Mouse (Mus musculus) intestine, postnatal 0 days (tissue): ENCODE measurements around the gene Chst8. TPM values are rescaled to one million over a fixed set of nuclear protein-coding genes. Genes with fewer than 3 reads are reported as not detected.

Experiments used
- ATAC-seq: fragments of 200-750 bp; cut with Nextera tagmentation; 2 replicates; pipeline ENCODE4 v1.8.0; 2017; ENCODE audit warnings: mild to moderate bottlenecking, moderate TSS enrichment, moderate library complexity
- H3K27ac ChIP-seq: fragments of 300-500 bp; sonication (generic); 2 replicates; pipeline ENCODE4 v1.5.1; 2014; ENCODE audit warnings: mild to moderate bottlenecking, low read depth, low read length, moderate library complexity
- H3K27me3 ChIP-seq: fragments of 300-500 bp; sonication (generic); replicated peaks from 2 replicates; pipeline ENCODE4 v1.6.1; 2014; ENCODE audit warnings: low read length, mixed read lengths; ENCODE audit not compliant: control insufficient read depth, insufficient read depth
- H3K36me3 ChIP-seq: fragments of 300-500 bp; sonication (generic); 2 replicates; pipeline ENCODE4 v1.6.1; 2014; ENCODE audit warnings: mild to moderate bottlenecking, moderate library complexity; ENCODE audit not compliant: control insufficient read depth, insufficient read depth
- H3K4me1 ChIP-seq: fragments of 300-500 bp; sonication (generic); replicated peaks from 2 replicates; pipeline ENCODE4 v1.6.1; 2014; ENCODE audit warnings: antibody characterized with exemption, low read length, mixed read lengths; ENCODE audit not compliant: control insufficient read depth, insufficient read depth
- H3K4me2 ChIP-seq: fragments of 300-500 bp; sonication (generic); replicated peaks from 2 replicates; pipeline ENCODE4 v1.6.1; 2014; ENCODE audit warnings: low read depth, mild to moderate bottlenecking, moderate library complexity
- H3K4me3 ChIP-seq: fragments of 300-500 bp; sonication (generic); 2 replicates; pipeline ENCODE4 v1.5.1; 2014; ENCODE audit warnings: low read depth, low read length
- H3K9ac ChIP-seq: fragments of 300-500 bp; sonication (generic); 2 replicates; pipeline ENCODE4 v1.6.1; 2014; ENCODE audit warnings: mild to moderate bottlenecking, low read depth, low read length
- H3K9me3 ChIP-seq: fragments of 300-500 bp; sonication (generic); 2 replicates; pipeline ENCODE4 v1.6.1; 2016; ENCODE audit warnings: mixed run types; ENCODE audit not compliant: control insufficient read depth
- CTCF ChIP-seq: sonication (generic); IDR thresholded peaks from 2 replicates; pipeline ENCODE4 v1.5.1; 2016; ENCODE audit warnings: low read depth, mild to moderate bottlenecking, control low read depth, antibody characterized with exemption, moderate library complexity
- WGBS: fragments of 180-500 bp; shearing (Covaris S2); extraction: QIAGEN DNeasy Blood & Tissue Kit; methylation state at CpG from one replicate; pipeline ENCODE4 v1.1.7; 2014; 5-methylcytosine and 5-hydroxymethylcytosine counted together
- polyA plus RNA-seq: library from polyadenylated mRNA; unstranded; fragments of >200 nt; fragmentation: Nextera tagmentation; extraction: Ambion mirVana; gene quantifications from 2 replicates; pipeline ENCODE4 v1.2.1, GENCODE M21; 2015

Chst8 gene
- polyA plus RNA-seq, 1 experiment from 2014 or later = 2.7 TPM

GRCm38 (mm10) chr7:34847900-34848299 lies 35.4 kb upstream of the Chst8 start:
- no peak for ATAC-seq
- TF ChIP-seq CTCF = no peak
- H3K4me3 ChIP-seq = no peak overlapping the region
- 78% methylated on average over 6 of the region's 6 CpGs for WGBS
- no peaks in the 10 kb centered on the region for H3K27me3 ChIP-seq
- no peak overlapping the region for H3K9ac ChIP-seq
- no peaks in the 10 kb centered on the region for H3K9me3 ChIP-seq
- H3K4me2 ChIP-seq = no peak overlapping the region
- no peaks in the 10 kb centered on the region for H3K36me3 ChIP-seq
- no peak overlapping the region for H3K27ac ChIP-seq
- H3K4me1 ChIP-seq = no peaks in the 10 kb centered on the region

DNA sequence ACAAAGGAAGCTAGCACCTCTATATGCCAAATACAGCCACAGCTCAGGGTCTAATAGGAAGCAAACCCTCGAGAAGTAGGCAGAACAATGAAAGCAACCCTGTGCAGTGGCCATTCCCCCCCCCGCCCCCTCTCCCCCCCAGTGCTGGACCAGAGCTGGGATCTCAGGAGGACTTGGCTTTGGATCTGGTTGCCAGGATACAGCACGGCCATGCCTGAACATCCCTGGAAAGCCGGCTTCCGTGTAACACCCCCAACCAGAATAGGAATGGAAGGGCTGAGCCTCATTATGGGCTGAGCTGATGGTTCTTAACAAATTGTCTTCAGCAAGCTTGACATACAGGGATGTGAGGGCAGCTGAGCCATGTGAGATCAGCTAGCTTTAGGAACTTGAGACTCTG lies 34.9 kb upstream of the Chst8 start:
- Histone ChIP-seq H3K27ac (no peak overlapping the region), H3K4me2 (no peak overlapping the region), H3K9ac (no peak overlapping the region), H3K9me3 (no peaks in the 10 kb centered on the region), H3K4me1 (no peaks in the 10 kb centered on the region), H3K36me3 (no peaks in the 10 kb centered on the region), H3K4me3 (no peak overlapping the region), H3K27me3 (no peaks in the 10 kb centered on the region)
- no peak for ATAC-seq
- TF ChIP-seq CTCF = no peak
- 66% methylated on average over 5 of the region's 5 CpGs for WGBS

- Histone ChIP-seq H3K4me1 (no peaks in the 10 kb centered on the region), H3K36me3 (no peaks in the 10 kb centered on the region), H3K4me2 (no peak overlapping the region), H3K27ac (no peak overlapping the region), H3K9me3 (no peaks in the 10 kb centered on the region), H3K4me3 (no peak overlapping the region), H3K27me3 (no peaks in the 10 kb centered on the region), H3K9ac (no peak overlapping the region)
- 83% methylated on average over 4 of the region's 4 CpGs for WGBS
- no peak for ATAC-seq
- TF ChIP-seq CTCF = peak; percentile 26; the same call in 1 of the 2 replicates
Measured at GRCm38 (mm10) chr7:34838749-34839148, 26.2 kb upstream of the Chst8 start.

GRCm38 (mm10) chr7:34838231-34838630 lies 25.7 kb upstream of the Chst8 start:
- no peak for ATAC-seq
- Histone ChIP-seq H3K4me2 (no peak overlapping the region), H3K4me3 (no peak overlapping the region), H3K9me3 (no peaks in the 10 kb centered on the region), H3K9ac (no peak overlapping the region), H3K36me3 (no peaks in the 10 kb centered on the region), H3K27me3 (no peaks in the 10 kb centered on the region), H3K4me1 (no peaks in the 10 kb centered on the region), H3K27ac (no peak overlapping the region)
- no peak for TF ChIP-seq CTCF
- 87% methylated on average over 4 of the region's 4 CpGs for WGBS

- H3K27me3 ChIP-seq = no peaks in the 10 kb centered on the region
- no peaks in the 10 kb centered on the region for H3K9me3 ChIP-seq
- H3K4me3 ChIP-seq = no peak overlapping the region
- TF ChIP-seq CTCF = peak; percentile 37
- H3K27ac ChIP-seq = no peak overlapping the region
- no peaks in the 10 kb centered on the region for H3K36me3 ChIP-seq
- 57% methylated on average over 3 of the region's 3 CpGs for WGBS
- no peaks in the 10 kb centered on the region for H3K4me1 ChIP-seq
- H3K4me2 ChIP-seq = no peak overlapping the region
- H3K9ac ChIP-seq = no peak overlapping the region
- no peak for ATAC-seq
Measured at GRCm38 (mm10) chr7:34826255-34826909, 13.9 kb upstream of the Chst8 start.

DNA sequence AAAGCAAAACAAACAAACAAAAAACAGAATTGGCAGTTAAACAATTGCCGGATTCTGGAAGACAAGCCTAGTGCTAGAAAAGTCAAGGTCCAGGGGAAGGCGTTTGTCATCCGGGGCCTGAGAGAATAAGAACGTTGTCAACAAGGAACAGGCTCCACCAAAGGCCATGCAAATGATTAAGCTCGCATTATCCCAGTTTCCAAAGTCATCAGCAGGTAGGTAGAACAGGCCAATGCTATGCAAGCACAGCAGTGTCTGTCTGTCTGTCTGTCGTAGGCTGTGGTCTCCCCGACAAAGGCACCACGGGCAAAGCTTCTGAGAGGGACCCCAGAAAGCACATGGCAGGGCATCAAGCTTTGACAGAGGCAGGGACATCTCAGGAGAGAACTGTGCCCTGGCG lies 9.1 kb upstream of the Chst8 start:
- no peak overlapping the region for H3K4me2 ChIP-seq
- H3K4me3 ChIP-seq = no peak overlapping the region
- no peak for ATAC-seq
- no peak overlapping the region for H3K9ac ChIP-seq
- H3K9me3 ChIP-seq = no peaks in the 10 kb centered on the region
- no peak overlapping the region for H3K27ac ChIP-seq
- TF ChIP-seq CTCF = no peak
- no peaks in the 10 kb centered on the region for H3K4me1 ChIP-seq
- no peaks in the 10 kb centered on the region for H3K27me3 ChIP-seq
- H3K36me3 ChIP-seq = no peaks in the 10 kb centered on the region
- WGBS = 79% methylated on average over 9 of the region's 9 CpGs

DNA sequence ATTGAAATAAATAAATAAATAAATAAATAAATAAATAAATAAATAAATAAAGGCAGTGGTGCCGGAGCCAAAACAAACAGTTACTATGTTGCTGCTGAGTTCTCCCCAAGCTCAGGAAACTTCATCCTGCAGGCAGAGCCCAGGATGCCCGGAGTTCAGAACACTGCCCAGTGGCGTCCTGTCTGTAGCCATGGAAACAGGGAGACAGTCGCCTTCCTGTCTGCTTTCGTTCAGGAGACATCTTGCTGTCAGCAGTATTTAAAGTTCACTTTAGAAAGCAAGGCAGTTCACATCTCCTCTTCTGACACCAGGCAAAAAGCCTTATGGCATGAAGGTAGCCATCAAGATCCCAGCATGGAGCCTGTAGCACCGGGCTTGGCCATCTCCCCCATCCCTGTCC lies 8.0 kb upstream of the Chst8 start:
- TF ChIP-seq CTCF = no peak
- WGBS = 52% methylated on average over 6 of the region's 6 CpGs
- ATAC-seq = no peak

More for the DNA sequence above, 8.0 kb upstream of the Chst8 start:
- H3K27me3 ChIP-seq = no peaks in the 10 kb centered on the region
- no peak overlapping the region for H3K9ac ChIP-seq
- no peak overlapping the region for H3K27ac ChIP-seq
- H3K4me3 ChIP-seq = no peak overlapping the region
- no peaks in the 10 kb centered on the region for H3K4me1 ChIP-seq
- H3K4me2 ChIP-seq = no peak overlapping the region
- no peaks in the 10 kb centered on the region for H3K9me3 ChIP-seq
- no peaks in the 10 kb centered on the region for H3K36me3 ChIP-seq
